Mouse (Mus musculus): ENCODE data around the gene Bphl.
"Not testable (repeated sequence)": the region's sequence is repeated elsewhere in the genome, so short reads cannot be mapped to it uniquely, and the experiment has no call there.

Bphl gene

GRCm38 (mm10) chr13:34088201-34088649 lies 50.8 kb downstream of the Bphl start:
- DNase-seq (ENCODE audit: low read depth, low spot score): not testable (repeated sequence)

DNA sequence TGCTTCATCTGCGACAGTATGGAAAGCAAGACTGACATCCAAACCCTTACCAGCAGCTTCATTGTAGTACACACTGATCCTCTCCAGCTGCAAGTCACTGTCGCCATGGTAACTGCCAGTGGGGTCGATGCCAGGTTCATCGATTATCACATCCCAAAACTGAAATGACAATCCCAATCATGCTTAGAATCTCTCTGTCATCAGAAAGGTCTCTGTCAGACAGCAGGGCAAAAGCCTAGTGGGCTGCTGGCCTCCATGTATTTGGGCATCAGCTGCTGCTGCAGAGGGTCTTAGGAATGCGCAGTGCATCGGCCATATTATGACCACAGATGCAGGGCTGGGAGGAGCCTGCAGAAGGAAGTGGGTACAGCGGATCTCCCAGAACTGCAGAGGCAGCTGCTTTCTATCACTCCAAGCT lies 51.5 kb downstream of the Bphl start:
- DNase-seq (ENCODE audit: low read depth, low spot score): no peak

GRCm38 (mm10) chr13:34089358-34089757 lies 52.0 kb downstream of the Bphl start:
- no peak for DNase-seq (ENCODE audit: low read depth, low spot score)

GRCm38 (mm10) chr13:34095542-34096435 lies 58.4 kb downstream of the Bphl start:
- no peak for DNase-seq (ENCODE audit: low read depth, low spot score)

DNA sequence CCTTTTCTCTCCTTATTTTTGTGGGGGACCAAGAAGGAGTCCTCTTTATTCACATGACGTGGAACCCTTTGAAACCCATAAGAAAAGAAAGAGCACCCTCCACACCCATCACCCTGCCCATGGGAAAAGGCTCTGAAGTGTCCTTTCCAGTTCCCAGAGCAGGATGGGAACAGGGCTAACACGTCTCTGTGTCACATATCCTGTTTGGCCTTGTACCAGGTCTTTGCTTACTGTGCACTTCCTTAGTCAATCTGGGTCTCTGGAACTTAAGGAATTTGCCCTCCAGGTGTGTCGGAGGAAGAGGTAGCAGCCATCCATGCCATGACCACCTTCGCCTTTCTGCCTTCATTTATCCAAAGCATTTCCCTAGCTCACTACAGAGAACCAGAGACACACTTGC lies 59.1 kb downstream of the Bphl start:
- no peak for DNase-seq (ENCODE audit: low read depth, low spot score)

DNA sequence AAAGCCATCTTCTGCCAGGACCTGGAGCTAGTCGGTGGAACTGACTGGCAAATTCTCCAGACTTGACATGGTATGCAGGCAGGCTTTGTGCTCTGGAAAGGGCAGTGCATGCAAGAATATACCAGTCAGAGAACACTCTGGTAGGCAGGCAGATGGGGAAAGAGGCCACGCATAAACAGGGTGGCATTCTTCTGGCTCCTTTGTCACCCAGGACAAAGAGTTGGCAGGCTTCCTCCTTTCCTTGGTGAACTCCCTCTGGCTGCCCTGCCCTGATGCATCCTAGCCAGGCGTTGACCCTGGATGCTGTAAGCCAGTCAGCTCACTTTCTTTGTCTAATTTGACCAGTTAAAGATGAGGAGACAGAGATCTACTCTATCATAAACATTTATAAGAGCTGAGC lies 59.7 kb downstream of the Bphl start:
- DNase-seq (ENCODE audit: low read depth, low spot score): no peak

DNA sequence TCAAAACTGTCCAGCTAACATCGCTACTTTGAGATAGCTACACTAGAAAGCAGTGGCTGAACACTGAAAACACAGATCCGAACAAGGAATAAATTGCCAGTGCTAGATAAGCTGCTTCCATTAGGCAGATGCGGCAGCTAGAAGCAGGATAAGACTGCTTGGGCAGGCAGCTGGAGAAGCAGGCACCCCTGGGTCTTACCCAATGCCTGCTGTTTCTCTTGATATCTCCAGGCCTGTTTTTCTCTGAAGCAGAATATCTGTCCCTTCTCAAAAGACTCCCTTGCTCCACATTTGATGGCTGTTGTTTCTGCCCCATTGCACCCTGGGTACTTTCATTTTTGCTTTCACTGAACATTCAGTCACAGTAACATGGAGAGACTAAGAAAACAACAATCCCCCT lies 63.3 kb downstream of the Bphl start:
- DNase-seq (ENCODE audit: low read depth, low spot score): no peak

DNA sequence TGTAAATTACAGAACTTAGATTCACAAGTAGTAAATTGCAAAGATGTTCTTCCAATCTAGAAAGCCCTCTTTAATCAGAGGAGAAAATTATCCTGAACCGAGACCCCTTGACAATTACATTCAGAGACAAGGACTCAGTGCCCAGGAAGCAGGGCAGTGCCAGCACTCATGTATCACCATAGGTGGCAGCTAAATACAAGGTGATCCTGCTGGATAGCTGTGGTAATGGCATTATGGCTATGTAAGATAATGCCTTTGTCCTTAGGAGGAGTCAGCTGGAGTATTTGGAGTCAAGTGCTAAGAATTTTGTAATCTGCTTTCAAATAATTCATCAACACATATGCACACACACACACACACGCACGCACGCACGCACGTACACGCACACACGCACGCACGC lies 63.9 kb downstream of the Bphl start:
- no peak for DNase-seq (ENCODE audit: low read depth, low spot score)

GRCm38 (mm10) chr13:34101908-34102307 lies 64.5 kb downstream of the Bphl start:
- no peak for DNase-seq (ENCODE audit: low read depth, low spot score)

GRCm38 (mm10) chr13:34105364-34105763 lies 68.0 kb downstream of the Bphl start:
- DNase-seq (ENCODE audit: low read depth, low spot score): no peak

GRCm38 (mm10) chr13:34106256-34106655 lies 68.9 kb downstream of the Bphl start:
- no peak for DNase-seq (ENCODE audit: low read depth, low spot score)

GRCm38 (mm10) chr13:34106999-34107398 lies 69.6 kb downstream of the Bphl start:
- no peak for DNase-seq (ENCODE audit: low read depth, low spot score)

DNA sequence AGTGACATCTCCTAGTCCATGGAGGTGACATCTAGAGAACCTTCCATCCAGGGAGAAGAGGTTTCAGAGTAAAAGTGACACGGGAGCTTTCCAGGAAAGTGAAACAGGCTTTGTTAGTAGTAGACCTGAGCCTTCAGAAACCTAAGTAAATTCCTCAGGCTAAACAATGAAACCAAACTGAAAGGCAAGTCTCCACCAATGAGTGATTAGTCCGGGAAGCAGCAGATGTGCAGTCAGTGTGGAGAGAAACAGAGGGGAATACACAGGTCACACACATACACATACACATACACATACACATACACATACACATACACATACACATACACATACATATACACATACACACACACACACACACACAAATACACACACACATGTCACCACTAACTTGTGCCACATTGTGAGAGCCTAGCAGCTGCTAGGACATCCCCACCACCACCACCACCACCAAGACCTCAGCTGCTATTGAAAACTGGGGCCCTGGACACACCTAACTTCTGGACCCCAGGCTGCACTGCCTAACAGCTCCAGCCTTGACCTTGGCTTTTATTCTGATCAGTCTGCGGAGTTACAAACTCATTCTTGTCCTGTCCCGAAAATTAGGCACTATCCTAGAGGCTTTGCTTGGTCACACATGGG lies 71.8 kb downstream of the Bphl start:
- DNase-seq (ENCODE audit: low read depth, low spot score): no peak

- no peak for DNase-seq (ENCODE audit: low read depth, low spot score)
These were observed 72.3 kb downstream of the Bphl start for GRCm38 (mm10) chr13:34109677-34110058.

DNA sequence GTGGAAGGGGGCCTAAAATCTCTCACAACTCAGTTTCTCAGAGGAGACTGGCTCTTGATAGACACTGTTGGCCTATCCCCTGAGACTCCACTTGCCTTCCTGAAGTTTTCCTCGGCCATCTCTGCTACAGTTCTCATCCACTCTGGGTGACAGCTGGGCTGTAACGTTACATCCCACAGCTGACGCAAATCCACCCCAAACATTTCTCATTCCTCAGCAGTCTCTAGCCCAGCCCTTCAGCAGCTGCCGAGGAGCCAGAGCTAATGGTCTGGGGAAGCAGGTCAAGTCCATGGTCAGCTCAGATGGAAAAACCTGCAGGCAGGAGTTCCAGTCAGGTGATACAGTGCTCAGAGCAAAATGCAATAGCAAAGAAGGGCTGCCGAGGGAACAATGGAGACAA lies 73.6 kb downstream of the Bphl start:
- no peak for DNase-seq (ENCODE audit: low read depth, low spot score)

DNA sequence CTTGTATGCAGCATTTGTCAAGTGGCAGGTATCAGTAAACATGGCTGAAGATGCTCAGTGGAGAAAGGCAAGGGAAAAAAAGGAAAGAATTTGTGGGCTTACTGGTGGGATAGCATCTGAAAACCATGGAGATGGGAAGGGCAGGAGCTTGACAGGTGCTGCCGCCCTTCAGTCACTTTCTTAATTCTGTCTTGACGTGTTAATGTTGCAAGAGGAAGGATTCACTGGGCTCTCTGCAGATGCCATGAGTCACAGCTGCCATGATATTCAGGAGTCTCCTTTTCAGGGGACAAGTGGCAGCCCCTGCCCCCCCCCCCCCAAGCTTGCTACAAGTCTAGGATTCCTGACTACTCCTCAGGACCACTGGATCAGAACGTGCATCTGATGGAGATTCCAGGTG lies 74.5 kb downstream of the Bphl start:
- no peak for DNase-seq (ENCODE audit: low read depth, low spot score)

DNA sequence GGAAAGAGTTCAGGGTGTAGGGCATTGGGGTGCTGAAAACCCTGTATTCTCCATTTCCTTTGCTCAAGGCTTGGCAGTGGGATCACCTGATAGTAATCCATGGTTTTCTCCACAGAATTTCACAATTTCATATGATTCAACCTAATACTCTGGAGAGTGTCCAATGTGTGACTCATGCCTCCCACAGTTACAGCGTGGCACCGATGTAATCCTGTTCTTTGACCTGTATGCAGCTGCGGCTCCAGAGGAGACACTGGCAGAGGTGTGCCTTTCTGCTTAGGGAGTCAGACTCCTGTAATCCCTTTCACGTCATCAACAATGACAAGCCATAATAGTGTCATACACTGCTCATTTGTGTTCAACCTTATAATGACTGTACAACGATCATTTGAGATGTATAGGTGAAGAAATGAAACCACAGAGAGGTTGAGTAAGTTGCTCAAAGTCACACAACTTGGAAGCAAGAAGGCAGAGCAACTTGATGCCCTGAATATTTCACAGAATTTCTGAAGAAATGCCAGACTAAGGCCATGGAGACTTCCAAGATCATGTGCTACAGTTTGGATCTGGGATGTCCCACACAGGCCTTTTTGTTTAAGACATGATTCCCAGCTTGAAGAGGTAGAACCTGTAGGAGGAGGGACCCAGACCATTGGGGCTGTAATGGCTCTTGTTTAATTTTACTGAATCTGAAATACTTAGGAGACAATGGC lies 75.1 kb downstream of the Bphl start:
- DNase-seq (ENCODE audit: low read depth, low spot score): peak; percentile 60

GRCm38 (mm10) chr13:34113086-34113485 lies 75.7 kb downstream of the Bphl start:
- no peak for DNase-seq (ENCODE audit: low read depth, low spot score)

DNA sequence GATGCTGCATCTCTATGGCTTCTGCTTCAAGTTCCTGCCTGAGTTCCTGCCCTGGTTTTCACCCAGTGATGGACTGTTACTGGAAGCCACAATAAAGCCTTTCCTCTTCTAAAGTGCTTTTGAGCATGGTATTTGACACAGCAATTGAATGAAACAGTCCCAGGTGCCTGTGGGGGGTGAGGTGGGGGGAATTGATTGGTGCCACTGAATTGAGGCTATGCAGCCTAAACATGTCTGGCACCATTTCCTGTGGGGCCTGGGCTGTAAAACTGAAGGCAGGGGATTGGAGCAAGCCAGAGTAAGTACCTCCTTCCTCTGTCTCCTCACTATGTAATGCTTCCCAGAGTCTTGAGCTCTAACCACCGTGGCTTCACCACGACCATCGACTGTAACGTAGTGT lies 77.3 kb downstream of the Bphl start:
- DNase-seq (ENCODE audit: low read depth, low spot score): no peak

DNA sequence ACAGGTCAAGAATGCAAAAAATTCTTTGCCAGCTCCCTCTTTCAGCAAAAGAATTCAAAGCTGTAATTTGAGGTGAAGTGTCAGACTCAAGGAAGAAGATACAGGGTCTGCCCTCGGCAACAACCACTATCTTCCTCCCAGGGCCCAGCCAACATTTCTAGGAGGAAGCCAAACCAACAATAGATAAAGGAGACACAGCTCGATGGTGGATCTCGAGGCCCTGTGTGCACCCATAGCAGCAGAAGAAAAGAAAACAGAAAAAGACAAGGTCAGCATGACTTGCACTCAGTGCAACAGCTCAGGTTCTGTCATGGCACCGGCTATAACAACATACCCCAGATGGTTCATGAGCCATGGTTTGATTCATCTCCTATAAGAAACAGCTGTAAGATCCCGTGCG lies 79.1 kb downstream of the Bphl start:
- no peak for DNase-seq (ENCODE audit: low read depth, low spot score)

- DNase-seq (ENCODE audit: low read depth, low spot score): no peak
These were observed 81.4 kb downstream of the Bphl start for GRCm38 (mm10) chr13:34118816-34119215.

- no peak for DNase-seq (ENCODE audit: low read depth, low spot score)
These were observed 82.0 kb downstream of the Bphl start for GRCm38 (mm10) chr13:34119406-34119805.

All from skeletal muscle tissue, adult 2 months (tissue).